Mouse (Mus musculus): Measurements from ENCODE around the gene Hist1h2bf.

DNA sequence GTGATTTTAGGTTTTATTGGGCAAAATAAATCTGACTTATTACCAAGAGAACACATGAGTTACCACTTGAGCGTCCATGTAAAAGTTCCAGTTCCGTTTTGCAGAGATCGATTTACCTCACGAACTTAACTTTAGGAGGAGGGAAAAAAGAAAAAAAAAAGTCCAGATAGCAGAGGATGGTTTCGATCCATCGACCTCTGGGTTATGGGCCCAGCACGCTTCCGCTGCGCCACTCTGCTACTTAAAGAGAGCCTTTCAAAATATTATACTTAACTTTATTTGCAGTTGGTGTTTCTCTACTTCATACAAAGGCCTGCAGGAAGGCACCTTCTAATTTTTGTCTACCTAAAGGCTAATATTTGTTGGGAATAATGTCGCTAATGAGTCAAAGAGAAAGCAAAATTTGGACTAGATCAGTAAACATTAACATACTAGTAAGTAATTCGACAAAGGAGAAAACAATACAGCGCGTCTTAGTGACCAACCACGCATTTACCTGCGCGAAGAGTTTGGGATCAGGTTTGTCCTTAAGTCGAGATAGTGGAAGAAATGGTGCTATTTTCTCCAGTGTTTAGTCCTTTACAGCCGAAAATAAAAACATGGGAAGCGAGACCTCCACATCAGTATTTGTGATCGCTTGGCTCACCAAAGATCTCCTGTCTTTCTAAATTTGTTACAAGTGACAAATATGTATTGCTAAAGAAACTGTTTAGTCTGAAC, 43.7 kb downstream of the Hist1h2bf start:
- TF ChIP-seq POLR2A (IDR thresholded peaks at IDR 0.05; ENCODE audit: insufficient read depth, low read depth, low read length) = no peak
- TF ChIP-seq CTCF (IDR thresholded peaks at IDR 0.05) = no peak
- TF ChIP-seq EP300 (IDR thresholded peaks at IDR 0.05; ENCODE audit: insufficient read depth, low read depth, low read length) = 0 out of 2 replicates have a peak, but pooled peaks have one; percentile 57
